Mouse (Mus musculus): ENCODE data around the gene Cpne2.

Gene Cpne2

DNA sequence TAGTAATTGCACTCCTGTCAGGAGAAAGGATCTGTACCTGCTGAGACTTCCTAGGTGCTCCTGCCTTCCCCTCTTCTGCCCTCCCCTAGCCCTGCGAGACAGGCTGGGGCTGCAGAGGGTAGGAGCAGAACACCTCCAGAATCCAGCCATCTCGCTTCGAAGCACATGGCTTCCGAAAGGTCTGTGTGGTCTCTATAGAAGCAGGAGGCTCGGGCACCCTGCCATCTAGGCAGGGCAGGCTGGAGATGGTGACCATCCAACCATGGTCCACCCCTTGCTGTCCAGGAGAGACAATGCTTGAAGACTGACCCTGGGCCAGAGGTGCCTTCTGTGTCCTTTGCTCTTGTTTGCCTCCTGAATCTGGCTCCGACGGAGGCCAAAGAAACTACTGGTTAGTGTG is 2.8 kb downstream of the Cpne2 start:
- DNase-seq (ENCODE audit: low spot score): no peak

DNA sequence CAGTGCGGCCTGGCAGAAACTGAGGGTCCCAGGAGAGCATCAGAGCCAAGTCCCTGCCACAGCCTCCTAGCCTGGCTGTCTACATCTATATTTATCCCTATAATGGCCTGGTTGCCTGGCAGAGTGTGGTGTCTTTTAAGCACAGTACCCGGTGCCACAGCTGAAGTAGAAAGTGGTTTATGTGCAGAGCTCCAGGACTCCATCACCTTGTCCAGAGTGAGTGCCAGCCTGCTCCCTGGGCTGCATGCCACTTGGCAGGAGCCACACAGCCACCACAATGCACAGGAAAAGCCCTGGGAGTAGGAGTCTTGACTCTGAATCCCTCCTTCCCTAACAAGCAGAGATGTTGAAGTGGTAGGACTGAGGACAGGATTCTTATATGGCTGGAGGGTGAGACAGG is 4.7 kb downstream of the Cpne2 start:
- no peak for DNase-seq (ENCODE audit: low spot score)

DNA sequence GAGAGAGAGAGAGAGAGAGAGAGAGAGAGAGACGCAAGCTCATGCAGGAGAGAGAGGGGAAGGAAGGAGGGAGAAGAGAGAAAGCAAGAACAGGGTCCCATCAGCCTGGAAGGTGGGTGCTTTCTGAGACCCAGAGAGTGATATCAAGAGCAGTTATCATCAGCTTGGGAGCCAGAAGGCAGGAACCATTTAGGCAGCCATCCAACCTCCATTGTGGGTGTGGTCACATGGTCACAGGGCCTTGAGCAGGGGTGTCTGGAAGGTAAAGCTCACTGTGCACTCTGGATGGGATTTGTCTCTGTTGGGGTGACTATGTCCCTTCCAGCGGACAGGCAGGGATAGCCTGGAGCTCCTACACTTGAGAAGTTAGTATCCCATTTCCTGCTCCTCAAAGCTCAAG is 7.2 kb downstream of the Cpne2 start:
- DNase-seq (ENCODE audit: low spot score): no peak

DNA sequence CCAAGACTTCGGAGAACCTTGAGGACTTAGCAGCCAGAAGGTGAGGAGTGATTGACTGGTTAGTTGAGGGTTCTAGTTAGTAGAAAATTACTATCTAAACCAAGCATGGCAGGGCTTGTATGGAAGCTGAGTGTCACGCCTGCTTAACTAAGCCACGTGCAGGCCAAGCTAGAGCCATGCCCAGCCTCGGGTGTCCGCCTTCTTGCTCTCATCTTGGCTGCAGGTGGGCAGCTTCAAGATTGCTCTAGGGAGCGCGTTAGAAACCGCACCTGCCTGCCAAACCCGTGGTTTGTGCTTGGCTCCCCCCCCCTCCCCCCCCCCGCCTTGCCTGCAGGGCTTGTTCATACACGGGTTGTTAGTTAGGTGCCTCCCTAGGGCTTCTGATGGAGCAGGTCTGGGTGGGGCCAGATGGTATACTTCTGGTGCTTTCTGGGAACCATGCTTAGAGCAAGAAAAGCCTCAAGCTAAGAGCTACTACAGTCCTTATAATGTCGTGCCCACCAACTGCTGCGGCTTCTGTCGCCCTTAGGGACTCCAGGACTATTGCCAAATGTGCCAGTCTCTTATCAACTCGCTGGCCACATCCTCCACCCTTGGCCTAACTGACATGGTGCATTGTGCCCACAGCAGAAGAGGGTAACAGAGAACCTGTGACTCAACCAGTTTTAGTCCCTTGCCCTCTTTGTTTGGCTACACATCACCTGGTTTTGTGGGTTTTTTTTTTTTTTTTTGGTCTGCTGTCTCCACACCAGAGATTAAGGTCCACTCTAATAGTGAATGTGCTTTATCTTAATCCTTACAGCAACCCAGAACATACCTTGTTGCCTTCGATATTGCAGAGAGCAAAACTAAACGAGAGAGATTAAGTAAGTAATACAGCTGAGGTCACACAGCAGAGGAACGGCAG is 8.4 kb downstream of the Cpne2 start:
- no peak for DNase-seq (ENCODE audit: low spot score)

DNA sequence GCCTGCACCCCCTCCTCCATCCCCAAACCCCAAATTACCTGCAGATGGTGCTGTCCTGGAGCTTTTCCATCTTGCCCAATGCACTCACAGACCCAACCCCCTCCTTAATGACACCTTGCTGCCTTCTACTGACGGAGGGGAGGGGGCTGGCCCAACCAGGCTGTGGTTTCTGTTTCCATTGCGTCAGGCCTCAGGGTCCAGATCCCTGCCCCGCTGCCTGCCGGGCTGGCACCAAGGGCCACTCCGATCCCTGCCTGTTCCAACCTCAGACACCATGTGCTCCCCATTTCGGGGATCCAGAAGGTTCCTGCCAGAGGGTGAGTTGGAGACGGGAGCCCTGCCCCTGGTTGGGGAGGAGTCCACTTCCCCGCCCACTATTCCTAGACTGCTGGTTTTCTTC is 11.2 kb downstream of the Cpne2 start:
- no peak for DNase-seq (ENCODE audit: low spot score)

DNA sequence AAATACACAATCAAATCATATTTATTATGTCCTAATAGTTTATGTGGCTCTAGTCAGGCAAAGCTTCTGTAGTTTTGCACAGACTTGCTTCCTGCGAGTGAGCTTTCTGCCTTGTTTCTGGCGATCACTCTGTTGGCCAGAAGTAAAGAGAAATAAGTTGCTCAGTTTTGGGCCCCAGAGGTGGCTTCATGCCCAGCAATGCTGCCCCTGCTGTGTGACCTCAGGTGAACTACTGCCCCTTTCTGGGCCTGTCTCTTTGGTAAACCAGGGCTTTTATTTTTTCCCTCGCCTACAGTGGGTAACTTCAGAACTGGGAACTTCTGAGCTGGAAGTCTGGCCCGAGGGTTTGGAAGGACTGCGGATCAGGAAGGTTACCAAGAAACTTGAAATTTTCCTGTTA is 16.3 kb downstream of the Cpne2 start:
- DNase-seq (ENCODE audit: low spot score): no peak

DNA sequence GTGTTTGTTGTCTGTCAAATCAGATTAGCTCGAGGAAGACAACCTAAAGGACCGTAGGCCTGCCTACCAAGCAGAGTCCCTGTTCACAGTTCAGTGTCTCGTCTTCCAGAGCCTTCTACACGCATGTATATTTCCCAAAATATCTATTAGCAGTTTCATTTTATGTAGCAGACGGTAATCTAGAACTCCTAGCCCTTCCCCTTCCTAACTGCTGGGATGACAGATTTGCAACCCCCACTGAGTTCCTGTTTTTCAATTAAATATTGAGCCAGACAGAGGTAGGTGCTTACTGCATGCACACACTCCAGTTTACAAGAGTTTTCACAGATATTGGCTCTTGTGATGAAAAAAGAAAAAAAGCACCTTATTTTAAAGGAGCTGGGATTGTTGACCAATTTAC is 16.7 kb downstream of the Cpne2 start:
- no peak for DNase-seq (ENCODE audit: low spot score)

DNA sequence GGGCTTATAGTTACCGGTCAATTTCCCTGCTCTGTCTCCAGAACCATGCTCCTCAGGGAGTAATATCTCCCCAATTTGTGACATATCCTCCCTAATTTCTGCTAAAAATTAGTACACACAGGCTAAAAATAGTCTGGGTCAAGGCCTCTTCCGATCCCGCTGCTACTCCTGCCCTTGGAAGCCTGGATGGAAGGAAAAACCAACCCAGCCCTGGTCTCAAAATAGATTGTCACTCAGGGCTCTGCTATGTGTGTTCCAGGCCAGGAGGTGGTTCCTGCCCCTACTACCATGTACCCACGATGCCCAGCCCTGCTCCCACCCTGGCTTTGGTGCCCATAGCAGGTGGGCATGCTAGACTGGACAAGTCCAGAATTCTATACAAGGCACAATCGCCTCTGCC is 17.2 kb downstream of the Cpne2 start:
- DNase-seq (ENCODE audit: low spot score): no peak

DNA sequence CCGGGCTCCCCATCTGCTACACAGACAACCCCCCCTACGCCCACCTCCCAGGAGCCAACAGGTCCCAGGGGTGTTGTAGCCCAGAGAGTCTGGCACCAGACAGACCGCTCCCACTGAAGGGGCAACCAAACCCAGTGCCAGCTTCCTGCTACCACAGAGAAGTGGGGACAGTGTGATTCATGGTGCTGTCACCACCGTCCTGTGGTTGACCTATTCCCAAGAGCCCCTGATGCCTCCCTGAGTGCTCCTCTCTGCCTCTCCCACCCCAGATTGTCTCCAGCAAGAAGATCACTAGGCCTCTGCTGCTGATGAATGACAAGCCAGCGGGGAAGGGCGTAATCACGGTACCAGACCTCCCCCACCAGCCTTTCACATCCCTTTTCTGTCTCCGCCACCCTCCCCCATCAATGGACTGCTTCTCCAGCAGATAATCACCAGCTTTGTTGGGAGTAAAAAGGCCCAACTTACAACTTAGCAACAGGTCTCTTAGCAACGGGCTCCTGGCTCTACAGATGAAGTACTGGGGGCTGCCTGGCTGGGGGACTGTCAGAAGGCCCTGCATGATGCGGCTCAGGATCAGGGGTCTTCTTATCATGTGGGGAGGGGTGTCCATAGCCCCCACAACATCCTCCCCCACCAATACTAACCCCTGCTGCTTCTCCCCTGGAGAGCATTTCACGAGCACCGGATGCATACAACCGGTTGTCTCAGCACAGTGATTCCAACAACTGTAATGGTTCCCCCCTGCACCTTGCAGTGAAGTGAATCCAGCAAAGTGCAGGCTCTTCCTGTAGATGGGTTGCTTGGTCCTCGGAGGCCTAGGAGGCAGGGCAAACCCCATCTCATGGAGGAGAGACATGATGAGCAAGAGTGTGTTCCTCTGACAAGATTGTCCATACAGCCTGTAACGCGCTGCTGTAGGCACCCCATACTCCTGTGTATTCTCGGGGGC is 19.0 kb downstream of the Cpne2 start:
- no peak for DNase-seq (ENCODE audit: low spot score)

DNA sequence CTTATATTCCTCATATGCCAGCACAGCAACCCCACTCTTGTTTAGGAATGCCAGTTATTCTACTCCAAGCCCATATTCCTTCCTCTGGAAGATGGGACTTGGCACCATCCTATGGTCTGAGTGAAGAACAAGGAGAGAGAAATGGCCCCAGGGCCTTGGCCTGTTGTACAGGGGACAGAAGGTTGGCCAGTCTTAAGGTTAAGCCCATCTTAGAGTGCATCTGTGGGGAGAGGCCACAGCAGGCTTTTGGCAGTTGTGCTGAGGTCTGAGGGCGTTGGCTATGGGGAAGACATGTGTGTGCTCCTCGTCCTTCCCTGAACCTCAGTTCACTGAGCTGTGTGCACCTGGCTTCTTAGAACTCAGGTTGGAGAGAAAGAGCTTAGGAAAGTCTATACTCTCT is 19.9 kb downstream of the Cpne2 start:
- no peak for DNase-seq (ENCODE audit: low spot score)

DNA sequence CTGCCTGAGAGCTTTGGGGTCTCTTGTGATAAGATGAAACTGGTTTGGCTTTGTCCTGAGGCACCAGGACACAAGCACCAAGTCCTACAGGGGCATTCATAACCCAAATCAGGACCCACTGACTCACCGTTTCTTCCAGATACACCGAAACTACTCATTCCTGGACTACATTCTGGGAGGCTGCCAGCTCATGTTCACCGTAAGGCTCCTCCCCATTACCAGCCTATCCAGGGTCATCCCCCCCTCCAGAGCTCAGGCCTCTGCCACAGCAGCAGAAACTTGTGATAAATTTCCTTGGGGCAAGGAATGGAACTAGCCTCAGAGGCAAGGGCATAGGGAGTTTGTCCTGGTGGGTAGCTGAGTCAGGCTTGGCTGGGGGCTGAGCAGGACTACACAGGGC is 24.5 kb downstream of the Cpne2 start:
- DNase-seq (ENCODE audit: low spot score): no peak

DNA sequence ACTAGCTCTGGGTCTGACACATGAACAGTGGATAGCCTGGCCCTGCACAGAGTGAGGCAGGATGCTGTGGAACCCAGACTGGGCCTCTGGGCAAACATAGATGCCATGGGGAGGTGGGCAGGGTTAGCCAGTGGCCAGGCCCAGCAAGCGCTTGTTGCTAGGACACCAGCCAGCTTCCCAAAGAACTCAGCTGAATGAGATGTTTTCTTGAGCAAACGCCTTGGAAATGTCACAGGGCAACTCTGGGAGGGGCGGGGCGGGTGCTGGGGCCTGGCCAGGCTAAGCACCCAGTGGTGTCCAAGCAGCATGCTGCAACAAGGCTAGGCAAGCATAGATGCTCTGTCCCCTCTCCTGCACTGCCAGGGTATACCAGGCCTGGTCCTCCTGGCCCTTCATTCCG is 28.5 kb downstream of the Cpne2 start:
- no peak for DNase-seq (ENCODE audit: low spot score)

DNA sequence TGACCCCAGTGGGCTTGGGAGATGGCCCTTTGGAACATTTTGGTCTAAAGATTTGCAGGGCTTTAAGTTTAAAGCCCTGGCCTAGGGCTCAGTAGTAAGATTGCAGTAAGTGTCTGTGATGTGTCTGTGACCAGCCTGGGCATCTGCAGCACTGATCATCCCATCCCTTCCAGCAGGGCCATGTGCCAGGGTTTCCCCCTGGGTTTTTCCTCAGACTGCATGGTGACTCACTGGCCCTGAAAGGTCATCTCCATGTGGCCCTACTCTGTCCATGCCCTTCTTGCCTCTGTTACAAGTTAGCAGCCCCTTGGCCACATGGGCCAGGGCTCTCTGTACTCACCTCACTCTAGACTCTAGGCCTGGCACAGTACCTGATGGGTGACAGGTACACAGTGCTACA is 31.6 kb downstream of the Cpne2 start:
- no peak for DNase-seq (ENCODE audit: low spot score)

DNA sequence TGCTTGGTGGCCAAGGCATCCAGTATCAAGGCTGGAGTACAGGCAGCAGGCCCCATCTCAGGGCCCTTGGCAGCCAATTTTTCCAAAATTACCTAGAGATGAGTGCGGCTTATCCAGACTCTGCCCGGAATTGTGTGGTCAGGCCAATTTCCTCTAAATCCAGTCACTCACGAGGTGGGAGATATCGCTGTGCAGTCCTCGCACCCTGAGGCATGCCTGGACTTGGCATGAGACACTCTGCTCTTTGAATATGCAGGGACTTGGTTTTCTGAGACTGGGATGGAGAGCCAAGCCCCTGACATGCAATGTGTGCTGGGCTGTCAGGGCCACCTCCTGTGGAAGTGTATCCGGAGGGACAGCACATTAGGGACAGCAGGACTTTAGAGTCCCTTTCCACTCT is 33.2 kb downstream of the Cpne2 start:
- DNase-seq (ENCODE audit: low spot score): no peak

DNA sequence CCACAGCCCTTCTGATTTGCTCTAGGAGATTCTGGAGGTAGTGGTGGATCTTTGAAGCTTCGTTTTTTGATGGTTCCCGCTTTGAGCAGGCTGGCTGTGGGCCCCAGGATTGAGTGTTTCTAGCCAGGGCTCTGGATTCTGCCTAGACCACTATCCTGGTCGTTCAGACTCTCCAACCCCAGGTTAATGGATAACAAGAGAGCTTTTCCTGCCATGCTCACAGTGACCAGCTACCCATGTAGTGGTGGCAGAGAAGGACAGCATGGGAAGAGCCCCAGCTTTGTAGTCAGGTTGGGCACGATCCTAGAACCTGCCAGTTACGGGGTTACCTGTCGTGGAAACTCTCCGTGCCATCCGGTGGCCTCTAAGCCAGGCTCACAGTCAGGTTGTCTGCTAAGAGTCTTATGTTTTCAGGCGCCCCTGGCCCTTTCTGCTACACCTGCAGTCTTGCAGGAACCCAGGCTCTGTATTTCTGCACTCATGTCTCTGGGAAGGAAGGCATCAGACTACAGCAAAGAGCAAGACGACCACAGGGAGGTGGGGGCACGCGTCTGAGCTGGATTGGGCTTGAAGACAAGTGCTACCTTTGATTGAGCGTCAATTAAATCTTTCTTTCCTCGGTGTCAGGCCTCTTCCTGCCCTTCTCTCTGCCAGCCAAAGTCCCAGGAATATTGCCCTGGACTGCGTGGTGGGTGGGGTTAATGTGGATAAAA is 33.8 kb downstream of the Cpne2 start:
- no peak for DNase-seq (ENCODE audit: low spot score)

DNA sequence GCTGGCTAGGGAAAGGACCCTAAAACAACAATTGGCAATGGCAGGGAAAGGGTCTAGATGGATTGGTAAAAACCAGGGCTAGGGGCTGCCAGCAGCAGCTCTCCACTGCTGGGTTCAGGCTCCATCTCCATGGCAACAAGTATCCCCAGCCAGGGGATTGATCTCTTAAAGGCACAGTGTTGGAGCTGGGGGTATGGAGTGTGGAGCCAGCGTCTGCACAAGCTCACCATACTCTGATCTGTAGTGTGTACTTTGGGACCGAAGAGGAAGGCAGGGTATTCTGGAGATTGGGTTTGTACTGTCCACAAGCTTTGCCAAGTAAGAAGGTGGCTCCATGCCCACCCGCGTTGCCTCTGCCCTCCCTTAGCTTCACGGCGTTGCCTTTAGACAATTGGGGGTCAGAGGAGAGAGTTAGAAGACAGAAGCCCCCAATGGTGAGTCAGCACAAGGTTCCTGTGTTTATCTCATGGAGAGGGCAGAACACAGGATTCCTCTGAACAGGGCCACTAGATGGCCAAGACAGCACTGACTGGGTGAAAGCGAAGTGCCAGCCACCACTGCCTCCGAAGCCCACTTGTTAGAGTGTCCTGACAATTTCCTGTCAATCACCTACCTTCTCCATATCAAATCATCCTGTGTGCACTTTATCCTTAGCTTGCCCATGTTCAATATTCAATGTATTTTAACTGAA is 34.5 kb downstream of the Cpne2 start:
- no peak for DNase-seq (ENCODE audit: low spot score)

DNA sequence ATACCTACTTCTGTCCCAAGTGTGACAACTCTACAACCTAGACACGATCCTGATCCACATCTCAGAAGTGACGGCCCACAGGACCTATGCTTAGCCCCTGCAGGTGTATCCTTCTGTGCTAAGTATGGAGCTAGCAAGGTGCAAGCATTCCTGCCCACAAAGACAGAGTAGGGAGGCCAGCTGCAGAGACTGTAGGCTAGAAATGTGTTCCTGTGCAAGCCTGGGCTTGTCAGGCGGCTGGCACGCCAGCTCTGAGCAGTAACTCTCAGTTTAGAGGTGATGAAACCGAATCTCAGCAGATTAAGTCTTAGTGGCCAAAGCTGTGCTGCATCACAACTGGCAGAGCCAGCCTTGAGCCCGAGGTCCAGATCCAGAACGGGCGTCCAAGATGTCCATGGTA is 35.3 kb downstream of the Cpne2 start:
- no peak for DNase-seq (ENCODE audit: low spot score)

DNA sequence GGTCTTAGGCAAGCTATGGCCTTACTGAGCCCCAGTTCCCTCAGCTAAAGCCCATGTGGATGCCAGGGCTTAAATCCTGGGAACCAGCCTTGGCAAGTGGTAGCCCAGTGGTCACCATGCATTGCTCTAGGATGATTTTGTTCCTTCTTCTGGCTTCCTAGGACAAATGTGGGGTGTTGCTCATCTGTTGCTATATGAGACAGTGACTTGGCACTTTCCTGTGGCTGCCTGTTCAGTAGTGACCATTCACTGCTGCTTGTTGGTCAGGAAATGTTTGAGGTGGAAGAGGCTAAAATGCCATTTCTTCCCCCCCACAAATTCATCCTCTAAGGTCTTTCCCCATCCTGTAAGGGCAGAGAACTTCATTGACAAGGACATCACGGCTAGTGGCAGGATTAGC is 36.6 kb downstream of the Cpne2 start:
- no peak for DNase-seq (ENCODE audit: low spot score)

DNA sequence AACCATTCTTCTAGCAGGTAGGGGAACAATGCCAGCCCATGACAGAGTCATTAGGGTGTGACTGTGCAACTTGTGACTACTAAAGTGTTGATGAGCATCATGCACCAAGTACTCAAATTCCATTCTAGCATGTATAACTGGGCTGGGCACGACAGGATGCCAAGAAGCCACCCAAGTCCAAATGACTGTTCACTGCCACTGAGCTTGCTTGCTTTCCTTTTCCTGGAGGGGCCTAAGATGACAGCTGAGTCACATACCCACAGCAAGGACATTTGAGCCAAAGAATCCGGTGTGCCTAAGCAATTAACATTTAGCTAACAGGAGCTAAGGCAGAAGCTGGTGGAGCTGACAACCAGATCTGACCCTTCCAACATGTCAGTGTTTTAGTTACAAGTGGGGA is 39.1 kb downstream of the Cpne2 start:
- DNase-seq (ENCODE audit: low spot score): no peak

DNA sequence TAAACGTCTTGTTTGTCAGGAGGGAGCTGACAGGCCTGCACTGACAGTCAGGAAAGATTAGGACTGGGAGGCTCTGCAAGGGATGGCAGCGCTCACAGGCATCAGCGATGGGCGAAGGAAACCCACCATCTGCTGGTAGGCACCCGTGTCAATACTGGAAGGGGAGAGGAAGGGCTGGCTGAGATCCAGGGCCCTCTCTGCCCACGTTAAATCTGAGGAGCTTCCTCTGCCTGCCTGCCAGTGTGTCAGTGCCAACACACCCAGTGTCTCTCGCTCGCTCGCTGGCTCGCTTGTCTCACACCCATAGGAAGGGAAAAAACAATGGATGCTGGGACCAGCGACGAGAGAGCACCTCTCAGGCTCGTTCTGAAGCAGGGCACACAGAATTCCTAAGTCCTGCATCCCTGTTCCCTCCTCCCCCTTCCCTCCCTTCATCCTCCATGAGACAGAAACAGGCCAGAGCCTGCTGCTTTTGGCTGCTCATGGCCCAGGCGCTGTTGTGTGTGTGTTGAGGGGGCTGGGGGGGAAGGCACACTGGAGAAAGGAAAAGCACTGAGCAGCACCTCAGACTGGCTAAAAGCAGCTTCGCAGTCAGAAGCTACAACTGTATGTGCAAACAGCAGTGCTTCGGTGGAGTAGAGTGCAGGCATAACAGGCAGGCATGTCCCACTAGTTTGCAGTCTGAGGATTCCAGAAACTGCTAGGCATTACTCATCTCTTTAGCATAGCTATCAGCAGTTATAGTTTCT is 41.5 kb downstream of the Cpne2 start:
- no peak for DNase-seq (ENCODE audit: low spot score)

DNA sequence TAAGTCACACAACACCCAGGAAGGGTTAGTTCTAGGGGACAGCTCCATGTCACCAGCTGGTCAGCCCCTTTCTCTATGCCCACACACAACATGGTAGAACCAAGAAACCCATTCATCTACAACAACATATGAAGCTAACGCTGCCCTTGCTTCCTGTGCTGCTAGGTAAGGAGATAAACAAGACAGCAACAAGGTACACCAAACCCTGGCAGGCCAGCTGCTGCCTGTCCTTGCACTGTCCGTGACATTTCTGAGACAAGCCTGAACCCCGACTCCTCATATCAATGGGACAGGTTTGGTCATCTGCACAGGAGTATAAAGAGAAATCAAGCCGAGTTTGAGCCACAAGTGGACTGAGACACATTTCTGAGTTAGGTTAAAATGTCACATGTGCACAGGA is 42.4 kb downstream of the Cpne2 start:
- no peak for DNase-seq (ENCODE audit: low spot score)
